Mouse (Mus musculus): ENCODE measurements at regions not wholly inside any gene's neighbourhood (a gene's known extent, or its start where the extent isn't known, plus 50 kb on each side); places are given as distances from the start of the nearest gene placed in this dataset.

DNA sequence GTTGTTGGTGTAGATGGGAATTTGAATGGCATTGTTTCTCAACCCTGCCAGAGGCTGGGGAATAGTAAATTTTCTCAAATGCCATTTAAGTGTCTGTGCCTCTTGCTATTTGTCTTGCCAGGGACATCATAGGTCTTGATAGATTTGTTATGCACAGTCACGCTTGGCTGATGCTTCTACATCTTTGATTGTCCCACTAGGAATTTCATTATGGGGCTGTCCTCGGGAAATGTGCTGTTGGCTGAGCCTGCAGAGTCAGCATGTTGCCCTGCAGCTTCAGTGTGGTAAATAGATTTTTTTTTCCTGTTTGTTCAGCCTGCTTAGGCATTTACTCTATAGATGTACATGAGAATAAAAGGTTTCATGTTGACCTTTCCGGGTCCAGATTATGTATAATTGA is 354.9 kb upstream of the Fam98a start:
- TF ChIP-seq POLR2A (IDR thresholded peaks at IDR 0.05; ENCODE audit: low read depth, low read length): no peak
- TF ChIP-seq CTCF (IDR thresholded peaks at IDR 0.05; ENCODE audit: extremely low read depth, insufficient read length, insufficient replicate concordance, low read depth, low read length): no peak

Data from small intestine, adult 2 months (tissue).